8 mouse cellular contexts compared by ENCODE assay signal in the genomic region with DNA sequence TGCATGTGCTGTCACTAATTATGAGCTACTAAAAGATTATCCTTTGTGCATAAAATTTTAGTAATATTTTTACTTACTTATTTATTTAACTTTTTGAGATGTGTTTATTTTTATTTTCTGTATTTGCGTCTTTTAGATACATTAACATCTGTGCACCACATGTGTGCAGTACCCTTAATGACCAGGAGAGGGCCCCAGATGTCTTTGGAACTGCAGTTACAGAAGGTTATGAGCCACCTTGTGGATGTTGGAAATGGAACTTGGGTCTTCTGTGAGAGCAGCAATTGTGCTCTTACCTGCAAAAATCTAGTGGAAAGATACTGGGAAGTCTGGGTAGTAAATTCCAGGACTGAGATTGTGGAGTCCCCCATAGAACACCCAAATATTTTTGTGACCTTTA.
A peak's percentile ranks its signal among the peaks of the same experiment; 100 is the strongest.
DNase-seq lines count a peak whose midpoint lies in the region; ATAC-seq and TF ChIP-seq lines count a peak whose summit lies in the region.

No protein-coding gene starts in this region.

- DNase-seq in heart, adult 2 months, result peak; percentile 10 to 61
- DNase-seq in heart, embryonic 10.5 days (ENCODE audit: low spot score), result no peak
- DNase-seq in right cerebral cortex, postnatal 4 days, result peak; percentile 52
- no peak for DNase-seq in right cerebral cortex, adult 18-20 months
- DNase-seq in embryo, embryonic 10.5 days (ENCODE audit: low spot score), result peak; percentile 72
- DNase-seq in liver, postnatal 0 days, result peak; percentile 54
- peak; percentile 48 for DNase-seq in splenic B cell, adult 2 months (ENCODE audit: low read depth, low spot score)
- DNase-seq in adipocyte (ENCODE audit: low spot score), result no peak

- no peak overlapping the region for H3K4me2 ChIP-seq in liver, postnatal 0 days (ENCODE audit: low read depth, low read length)

- ATAC-seq in liver, postnatal 0 days, result no peak

- no peak overlapping the region for H3K4me3 ChIP-seq in heart, adult 2 months
- no peak overlapping the region for H3K4me3 ChIP-seq in heart, embryonic 10.5 days
- H3K4me3 ChIP-seq in liver, postnatal 0 days (ENCODE audit: low read depth, low read length), result no peak overlapping the region

- TF ChIP-seq CTCF in heart, adult 2 months (IDR thresholded peaks at IDR 0.05), result peak; percentile 87
- TF ChIP-seq CTCF in liver, postnatal 0 days (IDR thresholded peaks at IDR 0.05; ENCODE audit: low read depth), result peak; percentile 85

- no peaks in the 10 kb centered on the region for H3K27me3 ChIP-seq in heart, adult 2 months (ENCODE audit: control insufficient read depth, insufficient read depth, low read length)
- no peaks in the 10 kb centered on the region for H3K27me3 ChIP-seq in heart, embryonic 10.5 days (ENCODE audit: insufficient read depth, poor library complexity, severe bottlenecking)
- no peaks in the 10 kb centered on the region for H3K27me3 ChIP-seq in liver, postnatal 0 days (ENCODE audit: insufficient read depth, low read length)
- H3K27me3 ChIP-seq in splenic B cell, adult 2 months (ENCODE audit: control insufficient read depth, insufficient read depth, low read length, poor library complexity, severe bottlenecking), result no peaks in the 10 kb centered on the region

- no peak overlapping the region for H3K9ac ChIP-seq in heart, adult 2 months (ENCODE audit: low read depth, low read length)
- no peak overlapping the region for H3K9ac ChIP-seq in liver, postnatal 0 days (replicated peaks)

- TF ChIP-seq EP300 in heart, adult 2 months (IDR thresholded peaks at IDR 0.05; ENCODE audit: insufficient read depth, low read depth, low read length), result no peak
- no peak for TF ChIP-seq EP300 in liver, postnatal 0 days (IDR thresholded peaks at IDR 0.05; ENCODE audit: low read depth)

- H3K36me3 ChIP-seq in heart, adult 2 months (ENCODE audit: control insufficient read depth, insufficient read depth, low read length), result no peaks in the 10 kb centered on the region
- no peaks in the 10 kb centered on the region for H3K36me3 ChIP-seq in heart, embryonic 10.5 days
- no peaks in the 10 kb centered on the region for H3K36me3 ChIP-seq in liver, postnatal 0 days (replicated peaks; ENCODE audit: insufficient read depth, low read length)
- no peaks in the 10 kb centered on the region for H3K36me3 ChIP-seq in splenic B cell, adult 2 months (ENCODE audit: control insufficient read depth, insufficient read depth, low read length, poor library complexity, severe bottlenecking)

- no peaks in the 10 kb centered on the region for H3K4me1 ChIP-seq in heart, adult 2 months (ENCODE audit: control insufficient read depth, insufficient read depth, low read length)
- no peaks in the 10 kb centered on the region for H3K4me1 ChIP-seq in heart, embryonic 10.5 days
- no peaks in the 10 kb centered on the region for H3K4me1 ChIP-seq in liver, postnatal 0 days (ENCODE audit: insufficient read depth)

- 89% methylated on average over 1 of the region's 1 CpGs for WGBS in heart, adult 2 months
- WGBS in heart, embryonic 10.5 days, result 87% methylated on average over 1 of the region's 1 CpGs
- 90% methylated on average over 1 of the region's 1 CpGs for WGBS in liver, postnatal 0 days (ENCODE audit: insufficient replicate concordance)

- no peaks in the 10 kb centered on the region for H3K79me2 ChIP-seq in heart, adult 2 months (replicated peaks; ENCODE audit: control insufficient read depth, insufficient read depth, low read length)

- no peak overlapping the region for H3K27ac ChIP-seq in heart, adult 2 months
- H3K27ac ChIP-seq in heart, embryonic 10.5 days, result no peak overlapping the region
- no peak overlapping the region for H3K27ac ChIP-seq in liver, postnatal 0 days (ENCODE audit: low read depth)

- no peak for TF ChIP-seq POLR2A in heart, adult 2 months (IDR thresholded peaks at IDR 0.05; ENCODE audit: insufficient read depth, low read depth, low read length)

- intact Hi-C loops in heart, adult 2 months (cut with DNase I), result loop anchor here (2.0 to 5.0 kb wide), 4 partner anchors 113 to 1331 kb away; no protein-coding TSS in a partner anchor

- no peaks in the 10 kb centered on the region for H3K9me3 ChIP-seq in heart, embryonic 10.5 days
- no peaks in the 10 kb centered on the region for H3K9me3 ChIP-seq in liver, postnatal 0 days (ENCODE audit: low read length)

Comparison
In these comparisons a context has a peak if more than half of its experiments do, and no peak if none do; other contexts are left out.
1. DNase-seq: peak in heart, adult 2 months (2 of 2), right cerebral cortex, postnatal 4 days (single experiment), embryo, embryonic 10.5 days (single experiment), liver, postnatal 0 days (single experiment) and splenic B cell, adult 2 months (single experiment); none in heart, embryonic 10.5 days (single experiment), right cerebral cortex, adult 18-20 months (single experiment) and adipocyte (single experiment).